Mouse (Mus musculus): Measurements from ENCODE around the gene Map3k1.
"Not testable (repeated sequence)": the region's sequence is repeated elsewhere in the genome, so short reads cannot be mapped to it uniquely, and the experiment has no call there.

The Map3k1 gene

DNA sequence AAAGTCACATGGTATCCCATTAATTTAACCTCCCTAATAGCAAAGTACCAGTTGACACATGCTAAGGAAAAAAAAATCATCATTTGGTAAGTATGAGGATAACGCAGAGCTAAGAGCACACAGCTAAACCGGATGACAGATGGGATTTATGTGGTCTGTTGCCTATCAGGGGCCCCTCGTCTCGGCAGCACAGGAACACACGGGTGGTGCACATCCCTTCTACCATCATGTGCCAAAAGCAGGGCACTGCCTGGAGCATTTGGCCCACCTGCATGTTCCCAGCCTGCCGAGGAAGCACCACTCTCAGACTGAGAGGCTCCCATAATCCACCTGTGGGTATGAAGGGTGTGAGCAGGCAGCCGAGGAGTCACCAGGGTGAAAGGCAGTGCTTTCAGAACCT, 63.6 kb downstream of the Map3k1 start:
- DNase-seq (ENCODE audit: extremely low read depth, low read depth) = no peak

DNA sequence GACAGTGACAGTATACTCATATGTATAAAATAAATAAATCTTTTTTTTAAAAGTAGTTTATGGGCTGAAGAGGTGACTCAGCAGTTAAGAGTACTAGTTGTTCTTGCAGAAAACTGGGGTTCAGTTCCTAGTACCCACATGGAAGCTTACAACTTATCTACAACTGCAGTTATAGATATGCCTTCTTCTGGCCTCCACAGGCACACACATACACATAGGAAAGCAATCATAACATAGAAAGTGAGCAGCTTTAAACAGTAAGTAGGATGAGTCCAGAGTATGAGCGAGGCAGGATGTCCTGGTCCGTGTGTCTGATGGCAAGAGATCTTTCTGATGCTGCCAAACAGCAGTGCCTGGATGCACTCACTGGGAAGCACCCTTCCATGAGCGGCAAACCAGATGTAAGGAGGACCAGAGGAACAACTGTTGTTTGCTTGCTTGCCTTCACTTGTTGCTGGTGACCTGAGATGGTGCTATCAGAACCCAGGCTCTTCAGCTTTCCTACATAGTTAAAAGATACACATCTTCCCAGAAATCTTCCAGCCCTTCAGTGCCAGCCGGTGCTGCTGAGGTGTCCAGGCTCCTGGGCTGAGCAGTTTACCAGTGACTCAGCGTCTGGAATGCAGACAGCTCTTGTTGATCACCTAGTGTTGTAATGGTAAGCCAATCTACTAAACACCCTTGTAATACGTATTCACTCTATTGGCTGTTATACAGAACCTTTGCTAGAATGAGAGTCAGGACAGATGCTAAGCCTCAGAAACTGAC, 64.4 kb downstream of the Map3k1 start:
- peak; percentile 24 for DNase-seq (ENCODE audit: extremely low read depth, low read depth)

DNA sequence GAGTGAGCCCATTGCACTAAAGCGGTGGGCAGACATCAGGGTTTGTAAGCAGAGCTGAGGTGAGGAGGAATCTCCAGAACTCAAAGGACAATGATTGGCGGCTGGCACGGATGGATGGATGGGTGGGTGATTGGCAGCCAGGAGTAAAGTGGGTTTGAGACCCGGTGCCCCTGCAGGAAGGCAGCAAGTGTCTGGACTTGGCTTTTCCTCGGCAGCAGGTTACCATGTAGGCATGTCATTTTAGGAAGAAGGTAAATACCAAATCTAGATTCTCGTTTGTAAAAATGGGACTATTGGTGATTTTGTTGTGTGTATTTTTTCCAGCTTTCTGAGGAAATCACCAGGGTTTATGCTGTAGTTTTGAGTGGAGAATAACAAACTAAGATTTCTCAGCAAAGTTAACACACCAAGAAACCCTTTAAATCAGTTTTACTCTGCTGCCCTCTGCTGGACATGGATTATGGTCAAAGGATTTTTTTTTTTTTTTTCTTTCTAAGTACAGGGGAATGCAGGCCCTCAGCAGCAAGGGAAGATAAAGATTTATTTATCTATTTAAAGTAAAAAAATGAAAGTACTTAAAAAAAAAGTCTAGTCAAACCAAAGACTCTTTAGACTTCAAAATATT, 66.7 kb downstream of the Map3k1 start:
- peak; percentile 33 for DNase-seq (ENCODE audit: extremely low read depth, low read depth)

DNA sequence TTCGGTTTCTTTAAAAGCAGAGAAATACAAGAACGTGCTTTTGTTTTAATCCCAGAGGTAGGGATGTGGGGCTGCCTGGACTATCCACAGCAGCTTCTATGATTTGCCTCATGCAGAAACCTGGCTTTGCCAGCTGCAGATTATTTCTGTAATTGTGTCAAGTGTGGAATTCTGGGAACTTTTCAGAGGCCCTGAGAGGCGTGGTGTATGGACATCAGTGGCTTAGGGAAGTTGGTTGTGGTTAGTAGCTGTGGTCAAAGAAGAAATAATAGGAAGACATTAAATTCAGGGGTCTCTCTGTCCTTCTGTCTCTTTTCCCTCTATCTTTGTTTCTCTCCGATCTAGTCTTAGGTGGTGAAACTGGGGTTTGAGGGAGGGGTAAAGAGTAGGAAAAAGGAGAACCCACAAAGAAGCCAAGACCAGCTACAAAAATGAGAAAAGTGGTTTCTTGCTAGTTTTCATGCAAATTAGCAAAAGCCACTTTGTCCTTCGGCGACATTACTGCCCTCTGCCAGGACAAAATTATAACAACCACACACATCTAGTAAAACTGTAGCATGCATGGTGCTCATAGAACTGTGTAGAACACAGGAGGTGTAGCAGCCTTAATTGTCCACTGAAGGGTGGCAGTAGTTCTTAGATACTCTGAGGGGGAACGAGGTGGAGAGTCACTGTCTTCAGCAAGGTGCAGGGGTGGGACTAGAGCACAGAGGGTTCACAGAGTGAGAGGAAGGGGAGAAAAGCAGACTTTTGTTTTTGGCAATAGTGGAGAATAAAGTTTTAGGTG, 67.4 kb downstream of the Map3k1 start:
- no peak for DNase-seq (ENCODE audit: extremely low read depth, low read depth)

DNA sequence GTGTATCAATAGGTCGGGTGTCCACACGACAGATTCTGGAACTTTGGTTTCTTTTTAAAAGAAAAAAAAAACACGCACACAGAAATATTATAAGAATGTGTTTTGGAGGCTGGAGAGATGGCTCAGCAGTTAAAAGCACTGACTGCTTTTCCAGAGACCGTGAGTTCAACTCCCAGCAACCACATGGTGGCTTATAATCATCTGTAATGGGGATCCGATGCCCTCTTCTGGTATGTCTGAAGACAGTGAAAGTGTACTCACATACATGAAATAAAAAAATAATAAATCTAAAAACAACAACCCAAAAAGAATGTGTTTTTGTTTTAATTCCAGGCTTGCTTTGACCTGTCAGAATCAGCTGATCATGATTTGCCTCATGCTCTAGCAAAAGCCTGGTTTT, 81.9 kb downstream of the Map3k1 start:
- DNase-seq (ENCODE audit: extremely low read depth, low read depth) = no peak

DNA sequence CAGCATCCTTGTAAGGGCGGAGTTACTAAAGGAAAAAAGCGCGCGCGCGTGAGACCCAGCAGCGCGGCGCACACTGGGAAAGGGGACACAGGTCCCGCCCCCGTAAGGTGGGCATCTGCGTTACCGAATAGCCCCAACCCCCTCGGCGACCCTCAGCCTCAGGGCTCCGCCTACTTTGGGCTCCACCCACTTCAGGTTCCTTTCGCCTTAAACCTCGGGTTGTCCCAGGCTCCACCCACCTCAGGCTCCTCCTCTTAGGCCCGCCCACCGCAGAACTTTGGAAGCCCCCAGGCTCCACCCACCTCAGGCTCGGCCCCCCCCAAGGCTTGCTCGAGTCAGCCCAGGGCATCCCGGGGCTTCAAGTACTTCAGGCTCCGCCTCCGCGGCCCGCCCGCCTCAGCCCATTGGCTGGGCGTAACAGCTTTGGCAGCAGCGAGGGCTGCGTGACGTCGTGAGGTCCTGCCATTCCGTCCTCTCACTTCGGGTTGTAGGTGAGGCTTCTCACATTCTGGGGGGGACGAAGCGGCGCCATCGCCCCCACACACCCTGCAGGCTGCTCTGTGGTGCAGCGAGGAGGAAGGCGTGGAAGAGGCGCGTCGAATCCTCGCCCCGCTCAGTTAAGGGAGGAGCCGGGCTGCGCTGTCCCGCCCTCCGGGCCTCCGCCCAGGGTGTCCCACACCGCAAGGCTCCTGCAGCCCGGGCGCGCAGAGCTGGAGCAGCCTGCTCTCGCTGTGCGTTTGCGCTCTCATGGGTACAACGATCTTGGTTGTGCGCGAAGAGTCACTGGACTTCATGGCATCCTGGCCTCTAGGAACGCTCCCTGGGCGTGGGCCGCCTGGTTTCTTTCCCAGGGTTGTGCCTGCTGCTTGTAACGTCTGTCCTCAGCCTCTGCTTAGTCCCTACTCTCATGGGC, 83.4 kb downstream of the Map3k1 start:
- DNase-seq (ENCODE audit: extremely low read depth, low read depth) = peak; percentile 95

DNA sequence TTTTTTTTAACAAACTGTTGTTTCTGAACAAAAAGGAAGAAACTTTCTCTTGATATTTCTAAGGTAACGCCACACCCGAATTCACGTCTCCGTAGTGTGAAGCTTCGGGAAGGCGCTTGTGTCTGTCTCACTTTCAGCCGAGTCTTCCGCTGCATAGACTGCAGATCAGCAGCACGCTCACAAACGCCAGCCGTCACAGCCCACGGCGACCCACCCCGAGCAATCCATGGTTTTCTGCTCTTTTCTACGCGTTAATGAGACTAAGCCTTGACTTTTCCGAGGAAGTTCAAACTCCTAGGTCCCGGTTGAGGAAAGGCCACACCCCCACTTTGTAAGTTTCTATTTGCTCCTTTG, 84.0 kb downstream of the Map3k1 start:
- no peak for DNase-seq (ENCODE audit: extremely low read depth, low read depth)

DNA sequence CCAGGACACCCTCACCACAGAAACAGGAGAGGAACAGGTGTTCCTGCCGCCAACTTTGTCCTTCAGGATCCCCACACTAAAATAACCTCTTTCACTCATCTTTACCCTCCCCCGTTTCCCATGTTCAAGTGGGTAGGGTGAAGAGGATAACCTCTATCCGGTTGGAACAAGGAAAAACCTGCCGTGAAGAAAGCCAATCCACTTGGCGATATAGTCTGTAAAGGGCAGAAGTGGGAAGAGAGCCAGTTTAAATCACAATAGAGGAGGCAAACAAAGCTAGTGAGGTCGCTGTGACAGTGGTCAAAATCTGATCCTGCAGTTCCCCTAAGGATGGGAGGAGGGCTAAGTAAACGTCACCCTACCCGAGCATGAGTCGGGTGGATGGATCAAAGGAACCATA, 89.1 kb downstream of the Map3k1 start:
- DNase-seq (ENCODE audit: extremely low read depth, low read depth) = no peak

DNA sequence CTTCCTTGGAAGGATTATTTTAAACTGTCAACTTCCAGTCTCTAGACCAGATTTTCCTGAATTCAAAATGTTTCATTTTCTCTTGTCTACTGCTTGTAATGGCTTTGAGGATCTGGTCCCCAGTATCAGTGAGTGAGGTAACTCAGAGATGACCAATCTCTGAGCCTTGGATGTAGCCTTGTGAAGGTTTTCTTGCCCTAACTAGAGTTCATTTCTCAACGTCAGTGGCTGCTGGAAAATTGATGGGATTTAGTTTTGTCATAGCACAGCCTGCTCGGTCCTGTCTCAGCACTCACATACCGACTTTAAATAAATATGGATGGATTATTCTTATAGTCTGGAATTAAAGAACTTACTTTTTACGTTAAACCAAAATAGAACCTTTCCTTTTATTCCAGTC, 98.3 kb downstream of the Map3k1 start:
- no peak for DNase-seq (ENCODE audit: extremely low read depth, low read depth)

DNA sequence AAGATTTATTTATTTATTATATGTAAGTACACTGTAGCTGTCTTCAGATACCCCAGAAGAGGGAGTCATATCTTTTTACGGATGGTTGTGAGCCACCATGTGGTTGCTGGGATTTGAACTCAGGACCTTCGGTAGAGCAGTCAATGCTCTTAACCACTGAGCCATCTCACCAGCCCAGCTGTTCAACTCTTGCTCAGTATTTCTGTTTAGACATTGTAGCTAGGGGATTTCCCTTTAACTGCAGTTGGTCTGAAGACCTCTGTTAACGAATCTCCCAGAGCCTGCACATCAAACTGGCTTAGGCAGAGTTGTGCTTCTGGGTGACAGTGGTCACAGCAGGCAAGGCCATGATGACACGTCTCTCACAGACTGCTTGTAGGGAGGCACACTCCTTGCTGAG, 104.8 kb downstream of the Map3k1 start:
- DNase-seq (ENCODE audit: extremely low read depth, low read depth) = not testable (repeated sequence)

DNA sequence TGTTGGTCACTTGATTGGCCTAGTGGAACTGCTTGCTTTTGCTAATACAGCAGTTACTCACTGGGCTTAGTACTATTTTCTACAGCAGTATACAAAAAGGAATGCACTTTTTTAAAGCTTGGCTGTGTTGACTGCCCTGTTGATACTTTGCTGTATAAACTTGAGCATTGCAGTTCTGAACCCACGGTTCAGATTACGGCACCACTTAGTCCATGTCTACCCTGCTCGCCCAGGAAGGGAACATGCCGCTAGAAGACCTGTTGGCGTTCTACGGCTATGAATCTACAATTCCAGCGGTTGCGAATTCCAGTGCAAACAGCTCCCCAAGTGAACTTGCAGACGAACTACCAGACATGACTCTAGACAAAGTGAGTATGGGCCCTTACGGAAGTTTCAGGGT, 105.4 kb downstream of the Map3k1 start:
- DNase-seq (ENCODE audit: extremely low read depth, low read depth) = no peak
